Mouse (Mus musculus): ENCODE measurements around the gene Kiz.

- TF ChIP-seq HCFC1 (IDR thresholded peaks at IDR 0.05; ENCODE audit: borderline replicate concordance, insufficient read depth, low read length) (no peak), CHD2 (IDR thresholded peaks at IDR 0.05; ENCODE audit: low read depth, low read length) (no peak), MAFK (IDR thresholded peaks at IDR 0.05; ENCODE audit: insufficient read depth, low read depth, low read length) (no peak), ZNF384 (IDR thresholded peaks at IDR 0.05; ENCODE audit: low read depth, low read length) (no peak)
Measured at GRCm38 (mm10) chr2:146872697-146873096, 17.0 kb downstream of the Kiz start.

Measured in ES-E14 (cell line).